Mouse (Mus musculus): ENCODE data around the gene Aplp2. TPM values are rescaled to one million over a fixed set of nuclear protein-coding genes. Genes with fewer than 3 reads are reported as not detected.

Aplp2 gene
- polyA plus RNA-seq, 1 experiment, result 1,017 TPM

GRCm38 (mm10) chr9:31156594-31156993 is 55.0 kb downstream of the Aplp2 start:
- Histone ChIP-seq H3K4me1 (ENCODE audit: control insufficient read depth, insufficient read depth, low read length) (no peaks in the 10 kb centered on the region), H3K27me3 (ENCODE audit: control insufficient read depth, insufficient read depth, low read length) (no peaks in the 10 kb centered on the region), H3K27ac (ENCODE audit: insufficient read depth, low read length) (no peak overlapping the region), H3K4me3 (replicated peaks; ENCODE audit: insufficient read depth, low read depth, low read length) (no peak overlapping the region)
- WGBS, result 86% methylated on average over 8 of the region's 8 CpGs
- DNase-seq, result no peak
- TF ChIP-seq CTCF (IDR thresholded peaks at IDR 0.05; ENCODE audit: borderline replicate concordance, insufficient read depth, low read depth, low read length) (no peak), POLR2A (IDR thresholded peaks at IDR 0.05; ENCODE audit: borderline replicate concordance, insufficient read depth, low read length) (no peak)

DNA sequence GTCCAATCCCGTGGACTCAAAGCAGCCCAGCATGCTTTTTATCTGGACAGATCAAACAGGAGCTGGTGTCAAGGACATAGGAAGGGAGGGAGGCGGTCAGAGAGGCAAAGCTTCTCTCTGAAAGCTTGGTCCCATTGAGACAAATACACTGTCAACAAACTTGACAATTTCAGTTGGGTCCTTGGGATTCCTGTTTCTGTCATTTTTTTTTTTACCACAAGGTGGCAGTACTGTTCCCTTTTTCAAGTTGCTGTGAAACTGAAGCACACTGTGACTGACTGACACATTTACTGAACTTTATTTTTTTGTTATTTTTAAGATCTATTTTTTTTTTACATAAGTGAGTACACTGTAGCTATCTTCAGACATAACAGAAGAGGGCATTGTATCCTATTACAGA is 60.6 kb downstream of the Aplp2 start:
- 71% methylated on average over 2 of the region's 2 CpGs for WGBS
- peak in 1 of 2 experiments; percentile 27 for DNase-seq
- TF ChIP-seq POLR2A (IDR thresholded peaks at IDR 0.05; ENCODE audit: borderline replicate concordance, insufficient read depth, low read length) (no peak), CTCF (IDR thresholded peaks at IDR 0.05; ENCODE audit: borderline replicate concordance, insufficient read depth, low read depth, low read length) (peak; percentile 20; the same call in 1 of the 2 replicates)
- Histone ChIP-seq H3K27me3 (ENCODE audit: control insufficient read depth, insufficient read depth, low read length) (no peaks in the 10 kb centered on the region), H3K27ac (ENCODE audit: insufficient read depth, low read length) (no peak overlapping the region), H3K4me1 (ENCODE audit: control insufficient read depth, insufficient read depth, low read length) (no peaks in the 10 kb centered on the region), H3K4me3 (replicated peaks; ENCODE audit: insufficient read depth, low read depth, low read length) (no peak overlapping the region)

GRCm38 (mm10) chr9:31148135-31148534 is 63.5 kb downstream of the Aplp2 start:
- no peak overlapping the region for H3K27ac ChIP-seq (ENCODE audit: insufficient read depth, low read length)
- H3K27me3 ChIP-seq (ENCODE audit: control insufficient read depth, insufficient read depth, low read length), result no peaks in the 10 kb centered on the region
- H3K4me1 ChIP-seq (ENCODE audit: control insufficient read depth, insufficient read depth, low read length), result no peaks in the 10 kb centered on the region
- DNase-seq, result no peak
- no peak overlapping the region for H3K4me3 ChIP-seq (replicated peaks; ENCODE audit: insufficient read depth, low read depth, low read length)
- no peak for TF ChIP-seq POLR2A (IDR thresholded peaks at IDR 0.05; ENCODE audit: borderline replicate concordance, insufficient read depth, low read length)
- no peak for TF ChIP-seq CTCF (IDR thresholded peaks at IDR 0.05; ENCODE audit: borderline replicate concordance, insufficient read depth, low read depth, low read length)
- 83% methylated on average over 7 of the region's 7 CpGs for WGBS

DNA sequence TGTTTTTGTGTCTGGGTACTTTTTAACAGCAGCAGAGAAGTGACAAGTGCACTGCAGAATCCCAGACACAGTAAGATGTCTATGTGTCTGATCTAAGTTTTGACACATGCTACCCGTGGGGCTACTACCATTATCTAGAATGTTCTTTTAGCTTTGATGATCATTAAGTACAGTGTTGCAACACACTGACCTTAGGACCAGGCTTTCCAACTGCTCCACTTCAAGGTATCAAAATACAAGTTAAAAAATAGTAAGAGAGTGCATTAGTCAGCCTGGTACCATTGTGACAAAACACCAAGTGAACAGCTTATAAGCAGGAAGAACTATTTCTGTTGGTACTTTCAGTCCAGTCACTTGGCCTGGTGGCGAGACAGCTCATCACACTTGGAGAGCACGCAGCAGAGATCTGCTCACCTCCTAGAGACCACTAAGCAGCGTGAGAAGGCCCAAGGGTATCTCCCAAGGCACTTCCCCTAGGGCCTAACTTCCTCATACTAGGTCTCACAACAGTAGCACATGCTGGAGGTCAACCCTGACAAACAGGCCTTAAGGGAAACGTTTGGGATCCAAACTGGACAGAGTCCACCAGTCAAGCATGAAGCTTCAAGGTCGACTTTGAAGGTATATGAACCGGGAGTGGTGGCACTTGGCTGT is 66.2 kb downstream of the Aplp2 start:
- Histone ChIP-seq H3K27ac (ENCODE audit: insufficient read depth, low read length) (no peak overlapping the region), H3K27me3 (ENCODE audit: control insufficient read depth, insufficient read depth, low read length) (no peaks in the 10 kb centered on the region), H3K4me1 (ENCODE audit: control insufficient read depth, insufficient read depth, low read length) (no peaks in the 10 kb centered on the region), H3K4me3 (replicated peaks; ENCODE audit: insufficient read depth, low read depth, low read length) (no peak overlapping the region)
- WGBS, result 77% methylated on average over 7 of the region's 7 CpGs
- DNase-seq, result no peak
- no peak for TF ChIP-seq CTCF (IDR thresholded peaks at IDR 0.05; ENCODE audit: borderline replicate concordance, insufficient read depth, low read depth, low read length)
- TF ChIP-seq POLR2A (IDR thresholded peaks at IDR 0.05; ENCODE audit: borderline replicate concordance, insufficient read depth, low read length), result no peak

- no peaks in the 10 kb centered on the region for H3K27me3 ChIP-seq (ENCODE audit: control insufficient read depth, insufficient read depth, low read length)
- H3K4me3 ChIP-seq (replicated peaks; ENCODE audit: insufficient read depth, low read depth, low read length), result no peak overlapping the region
- no peaks in the 10 kb centered on the region for H3K4me1 ChIP-seq (ENCODE audit: control insufficient read depth, insufficient read depth, low read length)
- H3K27ac ChIP-seq (ENCODE audit: insufficient read depth, low read length), result no peak overlapping the region
- no peak for DNase-seq
- WGBS, result 86% methylated on average over 1 of the region's 1 CpGs
- TF ChIP-seq CTCF (IDR thresholded peaks at IDR 0.05; ENCODE audit: borderline replicate concordance, insufficient read depth, low read depth, low read length), result no peak
- no peak for TF ChIP-seq POLR2A (IDR thresholded peaks at IDR 0.05; ENCODE audit: borderline replicate concordance, insufficient read depth, low read length)
These were observed 68.7 kb downstream of the Aplp2 start for GRCm38 (mm10) chr9:31142924-31143323.

DNA sequence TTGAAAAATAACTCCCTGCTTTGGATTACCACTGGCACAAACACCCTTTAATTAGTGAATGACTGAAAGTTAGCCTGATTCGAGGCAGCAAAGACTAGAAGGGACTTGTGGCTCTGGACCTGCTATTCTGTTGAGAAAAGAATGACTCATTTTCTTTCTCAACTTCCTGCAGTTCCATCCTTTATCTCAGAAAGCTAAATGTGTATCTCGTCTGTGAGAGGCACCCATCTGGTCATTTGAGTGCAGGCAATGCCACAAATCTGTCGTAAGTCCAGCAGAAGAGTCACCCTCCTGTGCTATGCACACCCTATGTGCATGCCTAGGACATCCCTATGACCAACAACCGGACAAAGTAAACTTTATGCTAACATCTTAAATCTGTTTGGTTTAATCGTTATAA is 78.5 kb downstream of the Aplp2 start:
- Histone ChIP-seq H3K27me3 (ENCODE audit: control insufficient read depth, insufficient read depth, low read length) (peaks cover 3% of the 10 kb centered on the region; the same call in 1 of the 2 replicates), H3K4me3 (replicated peaks; ENCODE audit: insufficient read depth, low read depth, low read length) (no peak overlapping the region), H3K27ac (ENCODE audit: insufficient read depth, low read length) (no peak overlapping the region), H3K4me1 (ENCODE audit: control insufficient read depth, insufficient read depth, low read length) (peaks cover 2% of the 10 kb centered on the region; the same call in 1 of the 2 replicates)
- DNase-seq, result no peak
- no peak for TF ChIP-seq CTCF (IDR thresholded peaks at IDR 0.05; ENCODE audit: borderline replicate concordance, insufficient read depth, low read depth, low read length)
- TF ChIP-seq POLR2A (IDR thresholded peaks at IDR 0.05; ENCODE audit: borderline replicate concordance, insufficient read depth, low read length), result no peak
- 80% methylated on average over 5 of the region's 5 CpGs for WGBS

DNA sequence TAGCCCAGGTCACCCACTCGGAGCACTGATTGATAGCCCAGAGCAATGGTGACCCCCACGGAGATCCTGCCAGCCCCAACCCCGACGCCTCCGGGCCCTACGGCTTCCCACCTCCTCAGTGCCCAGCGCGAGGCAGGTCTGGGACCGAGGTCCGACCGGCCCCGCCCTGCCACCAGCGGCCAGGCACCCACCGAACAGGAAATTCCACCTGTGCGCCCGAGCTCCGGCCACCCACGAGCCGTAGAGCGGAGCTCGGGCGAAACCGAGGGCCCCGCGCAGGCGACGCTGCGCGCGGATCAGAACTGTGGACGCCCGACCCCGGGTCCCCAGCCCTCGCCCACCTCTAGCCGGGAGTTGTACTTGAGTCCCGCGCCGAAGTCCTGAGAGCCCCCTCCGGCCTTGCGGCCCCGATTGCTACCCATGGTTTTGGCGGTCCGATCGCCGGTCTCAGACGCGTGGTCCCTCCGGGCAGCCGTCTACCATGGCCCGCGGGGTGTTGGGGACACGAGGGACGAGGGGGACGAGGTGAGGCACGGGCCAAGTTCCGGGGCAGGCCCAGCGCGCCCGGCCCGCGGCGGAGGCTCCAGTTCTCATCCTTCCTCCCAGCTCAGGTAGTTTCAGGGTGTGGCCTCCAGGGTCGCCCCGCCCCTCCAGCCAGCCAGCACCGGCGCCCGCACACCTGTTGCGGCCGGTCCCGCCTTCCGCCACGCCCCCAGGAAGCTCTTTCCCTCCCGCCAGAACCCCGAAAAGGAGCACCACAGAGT is 80.2 kb downstream of the Aplp2 start, which contains the start of gene St14:
St14 (minus strand) TSS at position 649 of the 764 bp plus-strand sequence.
- DNase-seq, result peak; percentile 17 to 20
- Histone ChIP-seq H3K27me3 (ENCODE audit: control insufficient read depth, insufficient read depth, low read length) (peaks cover 3% of the 10 kb centered on the region; the same call in 1 of the 2 replicates), H3K4me1 (ENCODE audit: control insufficient read depth, insufficient read depth, low read length) (peaks cover 2% of the 10 kb centered on the region; the same call in 1 of the 2 replicates), H3K4me3 (replicated peaks; ENCODE audit: insufficient read depth, low read depth, low read length) (peak within 1 kb of the TSS; percentile 32), H3K27ac (ENCODE audit: insufficient read depth, low read length) (no peak within 1 kb of the TSS)
- under 1% methylated on average over 72 of the region's 74 CpGs for WGBS
- TF ChIP-seq POLR2A (IDR thresholded peaks at IDR 0.05; ENCODE audit: borderline replicate concordance, insufficient read depth, low read length) (no peak), CTCF (IDR thresholded peaks at IDR 0.05; ENCODE audit: borderline replicate concordance, insufficient read depth, low read depth, low read length) (no peak)
